Mouse (Mus musculus) kidney, adult 11 months (tissue): ENCODE results near the gene Tgif1.
A peak's percentile ranks its signal among the peaks of the same experiment; 100 is the strongest.

Source experiments
- DNase-seq: peaks from one replicate; pipeline ENCODE4 v3.0.0; 2022

Tgif1 gene

DNA sequence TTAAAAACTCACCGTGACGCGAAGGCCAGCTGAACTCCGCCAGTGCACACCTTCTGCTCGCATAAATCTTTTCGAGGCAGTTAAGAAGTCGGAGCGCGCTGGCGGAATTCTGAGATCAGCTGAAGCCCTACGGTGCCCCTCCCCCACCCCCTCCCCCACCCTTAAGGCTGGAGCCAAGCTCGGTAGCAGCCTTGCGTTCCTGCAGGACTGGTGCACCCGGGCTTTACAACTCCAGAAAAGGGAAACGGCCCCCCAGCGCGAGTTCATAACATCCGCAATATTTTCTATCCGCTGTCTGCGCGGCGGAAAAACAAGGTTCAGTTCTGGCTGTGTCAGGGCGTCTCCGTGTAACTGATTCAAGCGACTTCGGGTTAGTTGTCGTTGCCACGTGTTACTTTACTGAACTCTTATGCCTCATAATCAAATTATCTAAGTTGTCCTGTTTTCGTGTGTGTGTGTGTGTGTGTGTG, at the start of gene Tgif1:
Tgif1 (minus strand) TSS at position 111 of the 470 bp plus-strand sequence.
- DNase-seq: peak; percentile 65

DNA sequence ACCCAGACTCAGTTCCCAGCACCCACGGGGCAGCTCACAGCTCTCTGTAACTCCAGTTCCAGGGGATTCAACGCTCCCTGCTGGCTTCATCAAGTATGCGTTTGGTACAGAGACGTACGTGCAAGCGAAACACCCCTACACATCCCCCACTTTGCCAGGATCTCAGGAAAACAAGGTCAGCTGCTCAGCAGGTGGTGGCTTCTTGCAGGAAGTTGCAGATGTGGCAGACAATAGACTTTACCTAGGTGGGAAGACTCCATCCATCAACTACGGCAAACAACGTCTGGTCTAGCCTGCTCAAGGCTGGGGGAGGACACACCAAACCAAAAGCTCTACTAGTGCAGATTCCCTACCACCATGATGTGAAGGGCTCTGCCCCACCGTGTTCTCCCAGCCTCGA, 47.3 kb upstream of the Tgif1 start:
- DNase-seq: no peak

DNA sequence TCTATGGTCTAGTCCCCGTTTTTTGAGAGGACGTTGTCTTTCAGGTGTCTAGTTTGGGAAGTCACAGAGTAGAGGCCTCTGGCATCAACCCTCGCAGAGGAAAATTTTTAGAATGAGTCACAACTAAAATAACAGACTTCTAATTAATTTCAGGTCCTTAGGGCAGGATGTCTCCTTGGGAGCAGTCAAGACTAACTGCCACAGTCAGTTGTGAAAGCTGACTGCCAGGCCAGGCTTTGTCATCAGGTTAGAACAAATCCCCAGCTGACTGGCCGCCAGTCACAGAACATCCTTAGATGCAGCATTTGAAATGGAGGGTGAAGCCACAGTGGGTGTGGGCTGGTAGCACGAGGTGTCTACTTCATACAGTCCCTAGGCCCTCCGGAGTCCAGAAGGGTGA, 46.3 kb upstream of the Tgif1 start:
- DNase-seq: no peak

DNA sequence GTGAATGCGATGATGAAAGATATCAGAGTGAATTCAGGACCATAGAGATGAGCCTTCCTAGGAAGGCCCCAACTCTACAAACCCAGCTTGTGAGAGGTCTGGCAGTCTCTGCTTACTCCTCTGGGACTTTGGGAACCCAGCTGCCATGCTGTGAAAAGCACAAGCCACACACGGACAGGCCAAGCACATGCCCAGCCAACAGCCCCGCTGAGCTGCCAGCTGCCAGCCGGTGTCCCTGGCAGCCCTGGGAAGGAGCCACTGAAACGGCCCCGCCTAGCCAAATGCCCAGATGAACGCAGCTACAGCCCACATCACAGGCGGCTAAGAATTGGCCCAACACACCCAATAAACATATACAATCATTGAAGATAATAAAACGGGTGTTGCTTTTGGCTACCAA, 41.5 kb upstream of the Tgif1 start:
- no peak for DNase-seq

DNA sequence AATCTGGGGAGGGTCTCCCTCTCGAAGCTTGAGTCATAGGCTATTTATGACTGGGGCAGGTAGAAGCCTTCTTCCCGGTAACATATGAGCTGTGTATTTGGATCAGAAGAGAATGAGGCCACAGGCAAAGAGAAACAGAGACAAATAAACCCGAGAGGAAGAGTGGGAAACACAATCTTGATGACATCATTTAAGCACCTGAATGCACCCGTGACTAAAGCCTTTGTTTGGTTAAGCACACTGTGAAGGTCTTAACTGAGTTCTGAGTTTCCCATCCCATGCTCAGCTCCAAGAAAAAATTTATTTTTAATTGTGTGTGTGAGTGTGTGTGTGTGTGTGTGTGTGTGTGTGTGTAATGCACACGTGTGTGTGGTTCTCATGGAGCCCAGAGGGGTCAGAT, 39.8 kb upstream of the Tgif1 start:
- no peak for DNase-seq

DNA sequence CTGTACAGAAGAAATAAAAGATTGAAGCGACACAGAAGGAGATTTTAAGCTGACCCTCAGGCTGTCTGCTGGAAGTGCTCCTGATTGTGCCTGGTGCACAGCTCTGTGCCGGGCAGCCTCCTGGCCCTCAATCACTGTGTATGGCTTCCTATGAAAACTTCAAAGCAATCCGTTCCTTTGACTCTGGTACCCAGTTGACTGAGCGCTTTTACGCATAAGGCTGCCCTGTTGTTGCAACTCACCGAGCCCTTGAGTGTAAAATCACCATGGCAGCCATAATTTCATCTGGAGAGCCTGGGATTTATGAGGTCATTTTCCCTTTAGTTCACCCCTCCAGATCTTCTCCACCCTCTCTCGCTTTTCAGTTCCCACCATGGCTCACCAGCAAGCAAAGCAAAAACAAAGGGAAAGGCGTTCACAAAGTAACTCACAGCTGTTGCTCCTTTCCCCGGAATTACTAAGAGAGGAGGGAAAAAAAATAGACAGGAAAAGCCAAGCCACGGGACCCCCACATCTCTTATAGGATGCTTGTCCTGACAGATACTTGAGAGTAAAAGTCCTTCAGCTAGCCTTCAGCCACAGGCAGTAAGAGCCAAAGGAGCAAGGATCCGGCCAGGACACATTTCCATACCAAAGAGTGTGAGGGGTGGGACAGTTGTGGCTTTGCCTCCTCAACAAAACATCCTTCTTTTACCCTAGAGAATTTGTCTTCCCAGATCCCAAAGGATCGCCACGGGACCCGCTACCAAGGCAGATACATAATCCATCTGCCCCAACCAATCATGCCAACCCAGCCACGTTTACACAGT, 39.1 kb upstream of the Tgif1 start:
- no peak for DNase-seq

DNA sequence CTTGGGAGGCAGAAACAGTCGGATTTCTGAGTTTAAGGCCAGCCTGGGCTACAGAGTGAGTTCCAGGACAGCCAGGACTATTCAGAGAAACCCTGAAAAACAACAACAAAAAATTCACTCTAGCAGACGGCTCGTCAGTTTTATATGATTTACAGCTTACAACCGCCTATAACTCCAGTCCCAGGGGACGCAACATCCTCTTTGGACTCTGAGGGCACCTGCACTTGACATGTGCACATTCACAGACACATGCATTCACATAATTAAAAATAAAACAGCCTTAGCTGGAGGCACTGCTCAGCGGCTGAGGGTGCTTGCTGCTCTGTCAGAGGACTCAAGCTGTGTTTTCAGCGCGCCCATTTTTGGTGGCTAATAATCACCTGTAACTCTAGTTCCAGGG, 37.2 kb upstream of the Tgif1 start:
- DNase-seq: no peak

DNA sequence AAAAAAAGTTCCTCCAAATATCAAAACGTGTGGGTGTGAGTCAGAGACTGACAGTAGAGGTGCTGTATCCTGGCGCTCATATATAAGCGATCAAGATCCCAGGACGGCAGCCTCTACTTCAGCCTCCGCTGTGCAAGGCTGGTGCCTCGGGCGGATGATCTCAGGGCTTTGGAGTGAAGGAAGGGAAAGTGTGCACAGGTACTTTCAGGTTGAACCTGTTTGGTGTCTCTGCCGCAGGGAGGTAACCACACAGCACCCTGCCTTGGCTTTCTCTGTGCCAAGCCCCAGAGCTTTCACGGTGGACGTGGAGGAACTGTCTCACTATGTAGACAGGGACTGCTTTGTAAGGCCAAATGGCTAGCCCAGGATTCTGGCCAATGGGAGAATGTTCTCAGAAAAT, 35.3 kb upstream of the Tgif1 start:
- DNase-seq: no peak

DNA sequence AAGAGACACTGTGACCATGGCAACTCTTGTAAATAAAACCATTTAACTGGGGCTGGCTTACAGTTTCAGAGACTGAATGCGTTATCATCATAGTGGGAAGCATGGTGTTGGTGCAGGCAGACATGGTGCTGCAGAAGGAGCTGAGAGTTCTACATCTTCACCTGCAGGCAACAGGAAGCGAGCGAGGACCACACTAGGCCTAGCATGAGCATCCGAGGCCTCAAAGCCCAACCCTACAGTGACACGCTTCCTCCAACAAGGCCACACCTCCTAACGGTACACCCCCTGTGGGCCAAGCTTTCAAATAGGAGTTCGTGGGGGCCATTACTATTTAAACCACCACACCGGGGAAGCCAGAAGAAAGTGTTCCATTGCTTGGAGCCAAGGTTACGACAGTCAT, 34.5 kb upstream of the Tgif1 start:
- DNase-seq: no peak

DNA sequence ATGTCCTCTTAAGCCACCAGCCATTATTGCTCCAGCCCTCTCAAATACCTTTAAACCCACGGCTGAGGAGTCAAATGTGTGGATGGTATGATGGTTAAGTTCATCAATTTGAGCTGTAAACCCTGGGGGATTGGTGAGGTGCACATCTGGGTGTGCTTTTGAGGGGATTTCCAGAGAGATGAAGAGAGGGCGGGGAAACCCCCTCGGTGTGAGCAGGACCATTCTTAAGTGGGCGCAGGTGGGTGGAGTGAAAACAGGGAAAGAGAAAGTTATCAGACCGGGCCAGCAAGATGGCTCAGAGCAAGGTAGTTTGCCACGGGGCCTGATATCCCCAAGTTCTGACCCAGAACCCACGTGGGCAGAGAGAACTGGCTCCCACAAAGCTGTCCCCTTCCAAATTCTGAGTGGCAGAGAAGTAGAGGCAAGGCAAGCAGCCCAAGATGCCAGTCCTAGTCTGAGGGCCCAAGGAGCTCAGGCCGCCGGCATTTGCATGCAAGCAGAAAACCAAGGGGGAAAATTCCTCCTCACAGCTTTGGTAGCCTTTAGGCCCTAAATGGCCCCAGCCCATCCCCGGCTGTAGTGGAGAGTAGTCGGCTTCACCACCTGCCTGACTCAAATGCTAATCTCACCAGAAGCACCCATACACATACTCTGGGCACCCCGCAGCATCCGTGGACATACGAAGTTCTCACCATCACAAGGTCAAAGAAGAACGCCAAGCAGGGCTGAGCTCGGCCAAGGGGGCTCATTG, 33.5 kb upstream of the Tgif1 start:
- no peak for DNase-seq

DNA sequence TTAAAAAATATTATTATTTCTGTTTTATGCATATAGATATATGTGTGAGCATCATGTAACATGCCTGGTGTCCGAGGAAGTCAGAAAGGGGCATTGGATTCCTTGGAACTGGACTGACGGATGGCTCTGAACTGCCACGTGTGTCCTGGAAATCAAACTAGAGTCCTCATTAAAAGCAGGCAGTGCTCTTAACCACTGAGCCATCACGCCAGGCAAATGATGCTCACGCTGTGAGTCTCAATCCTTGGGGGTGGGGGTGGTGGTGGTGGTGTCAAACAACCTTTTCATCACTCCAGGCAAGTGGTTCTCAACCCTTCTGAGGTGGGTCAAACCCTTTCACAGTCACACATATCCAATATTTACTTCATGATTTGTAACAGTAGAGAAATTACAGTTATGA, 32.5 kb upstream of the Tgif1 start:
- DNase-seq: no peak

DNA sequence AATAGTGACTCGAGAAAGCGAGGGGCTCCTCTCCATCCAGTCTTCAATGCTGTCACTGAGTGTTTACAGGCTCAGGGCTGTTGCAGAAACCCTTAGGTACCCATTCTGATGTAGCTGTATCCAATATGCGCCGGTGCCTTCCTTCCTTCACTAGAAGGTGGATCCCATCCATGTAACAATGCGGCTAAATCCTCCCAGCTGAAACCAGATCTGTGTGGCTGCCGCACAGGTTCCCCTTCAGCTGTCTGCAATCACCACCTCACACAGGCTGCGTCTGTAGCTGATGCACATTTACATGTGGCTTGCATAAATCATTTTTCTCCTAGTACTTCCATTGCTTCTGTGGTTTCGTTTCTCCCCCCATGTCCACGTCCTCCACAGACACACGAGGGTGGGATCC, 28.6 kb upstream of the Tgif1 start:
- no peak for DNase-seq

DNA sequence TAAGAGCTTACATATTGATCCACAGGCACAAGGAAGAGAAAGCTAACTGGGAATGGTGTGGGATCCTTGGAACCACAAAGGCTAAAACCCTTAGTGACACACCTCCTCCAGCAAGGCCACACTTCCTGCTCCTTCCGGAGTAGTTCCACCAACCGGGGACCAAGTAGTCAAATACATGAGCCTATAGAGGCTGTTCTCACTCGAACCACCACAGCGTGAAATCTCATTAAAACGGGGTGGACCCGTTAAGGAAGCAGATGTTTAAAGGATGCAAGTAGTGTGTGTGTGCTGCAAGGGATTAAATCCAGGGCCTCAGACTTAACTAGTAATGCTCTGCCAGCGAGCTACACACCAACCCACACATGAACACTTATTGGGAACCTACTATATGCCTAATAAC, 27.8 kb upstream of the Tgif1 start:
- no peak for DNase-seq

DNA sequence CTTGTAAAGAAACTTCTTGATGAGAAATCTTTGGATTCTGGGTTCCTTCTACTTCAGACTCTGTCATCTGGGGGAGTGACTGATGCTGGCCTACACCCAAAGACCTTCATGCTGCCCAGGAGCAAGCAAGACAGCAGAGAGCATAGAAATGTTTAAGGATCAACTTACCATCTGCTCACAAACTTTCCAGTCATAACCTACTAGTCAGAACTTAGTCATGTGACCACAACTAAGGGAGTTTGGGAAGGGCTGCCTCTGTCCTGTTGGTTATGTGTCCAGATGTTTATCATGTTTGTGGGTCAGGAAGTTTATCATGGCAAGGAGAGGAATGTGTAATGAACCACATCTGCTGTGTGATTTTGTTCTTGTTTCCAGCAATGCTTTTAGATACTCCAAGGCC, 24.9 kb upstream of the Tgif1 start:
- no peak for DNase-seq

DNA sequence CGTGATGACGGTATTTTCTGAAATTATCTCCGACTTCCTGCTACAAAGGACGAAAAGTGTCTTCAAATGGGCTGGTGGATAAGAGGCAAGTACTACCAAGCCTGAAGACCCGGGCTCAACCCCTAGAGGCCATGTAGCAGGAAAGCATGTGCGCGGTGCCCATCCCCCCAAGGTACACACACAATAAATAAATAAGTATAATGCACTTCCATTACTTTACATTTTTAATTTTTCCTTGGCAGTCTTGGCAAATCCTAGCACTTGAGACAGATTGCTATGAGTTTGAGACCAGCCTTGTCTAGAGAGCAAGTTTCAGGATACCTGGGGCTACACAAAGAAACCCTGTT, 20.4 kb upstream of the Tgif1 start:
- DNase-seq: no peak

DNA sequence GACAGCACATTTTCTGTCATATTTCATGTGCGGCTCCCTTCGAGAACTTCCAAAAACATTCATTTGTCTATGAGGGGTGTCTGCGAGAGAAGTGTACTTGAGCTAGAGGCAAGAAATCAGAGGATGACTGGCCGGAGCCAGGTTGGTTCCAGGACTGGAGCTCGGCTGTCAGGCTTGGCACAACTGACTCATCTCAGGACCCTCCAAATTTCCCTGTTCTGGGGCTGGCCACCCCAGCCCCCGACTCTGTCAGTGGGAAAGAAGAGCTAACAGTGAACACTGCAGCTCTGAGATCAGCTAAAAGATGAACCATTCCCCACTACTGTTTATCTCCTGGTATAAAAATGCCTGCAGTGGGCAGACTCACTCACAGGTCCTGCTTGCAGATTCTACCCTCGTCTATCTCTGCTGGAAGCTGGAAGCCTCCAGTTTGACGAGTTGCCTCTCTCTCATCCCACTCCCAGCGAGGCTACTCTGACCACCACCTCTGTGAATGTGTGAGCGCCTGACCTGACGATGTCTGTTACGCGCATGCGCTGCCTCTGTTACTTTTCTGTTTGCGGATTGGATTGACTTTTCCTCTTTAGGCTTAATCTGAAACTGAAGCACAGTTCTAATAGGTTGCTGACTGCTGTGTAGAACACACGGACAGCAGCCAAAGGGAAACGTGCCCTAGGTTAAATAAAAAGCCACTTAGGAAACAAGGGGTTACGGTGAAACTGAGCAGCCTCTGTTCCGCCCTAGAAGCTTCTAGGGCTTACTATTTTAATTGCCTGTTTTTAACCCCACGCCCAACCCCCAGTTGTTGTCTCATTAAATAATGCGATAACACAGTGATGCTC, 19.8 kb upstream of the Tgif1 start:
- DNase-seq: no peak

DNA sequence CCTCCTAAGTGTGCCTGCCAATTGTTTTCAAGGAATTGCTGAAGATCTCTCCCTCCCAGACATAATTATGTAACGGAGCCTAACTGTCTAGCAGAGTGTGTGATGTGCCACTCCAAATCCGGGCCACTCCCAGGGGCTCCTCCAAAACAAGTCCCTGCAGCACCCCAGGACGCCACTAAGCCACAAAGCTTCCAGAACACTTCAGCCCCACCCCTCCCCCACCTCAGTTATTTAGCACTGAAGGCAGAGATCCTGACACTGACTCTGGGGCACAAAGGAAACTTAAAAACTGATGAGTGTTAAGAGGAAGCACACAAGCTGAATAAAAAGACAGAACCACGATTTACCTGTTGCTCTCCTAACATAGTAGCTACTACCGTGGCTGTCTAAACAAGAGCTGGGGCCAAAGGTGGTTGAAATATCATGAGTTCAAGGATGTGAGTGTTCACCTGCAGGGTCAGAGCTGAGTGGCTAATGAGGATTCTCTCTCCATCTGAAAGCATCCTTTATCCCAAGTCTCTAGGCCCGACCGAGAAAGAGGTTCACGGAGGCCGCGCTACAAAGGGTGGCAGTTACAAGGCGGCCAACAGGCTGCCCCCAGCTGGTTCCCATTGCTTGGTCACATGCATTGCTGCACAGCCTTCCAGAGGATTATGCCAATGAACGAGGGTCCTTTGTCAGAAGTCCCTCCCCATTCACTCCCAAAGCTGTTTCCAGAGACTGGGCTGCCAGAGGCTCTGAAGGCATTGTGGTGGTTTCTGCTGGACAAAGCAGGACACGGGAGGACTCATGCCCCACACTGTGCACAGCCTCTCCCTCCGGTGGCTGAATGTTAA, 19.0 kb upstream of the Tgif1 start:
- no peak for DNase-seq

DNA sequence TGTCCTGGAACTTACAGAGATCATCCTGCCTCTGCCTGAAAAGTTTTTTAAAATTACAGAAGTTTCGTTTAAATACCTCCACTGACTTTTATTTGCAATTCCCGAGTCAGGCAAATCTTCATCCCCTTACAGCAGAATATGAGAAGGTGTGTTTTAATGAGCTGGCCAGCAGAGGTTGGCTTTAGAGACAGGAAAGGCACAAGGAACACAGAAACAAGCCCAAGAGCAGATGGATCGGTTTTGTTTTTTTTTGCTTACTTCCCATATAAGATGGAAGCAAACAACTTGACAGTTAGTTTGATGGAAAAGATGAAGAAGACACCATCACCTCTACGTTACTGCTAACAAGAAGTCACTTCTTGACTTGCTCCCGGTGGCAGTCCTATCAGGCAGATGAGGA, 18.3 kb upstream of the Tgif1 start:
- DNase-seq: no peak

DNA sequence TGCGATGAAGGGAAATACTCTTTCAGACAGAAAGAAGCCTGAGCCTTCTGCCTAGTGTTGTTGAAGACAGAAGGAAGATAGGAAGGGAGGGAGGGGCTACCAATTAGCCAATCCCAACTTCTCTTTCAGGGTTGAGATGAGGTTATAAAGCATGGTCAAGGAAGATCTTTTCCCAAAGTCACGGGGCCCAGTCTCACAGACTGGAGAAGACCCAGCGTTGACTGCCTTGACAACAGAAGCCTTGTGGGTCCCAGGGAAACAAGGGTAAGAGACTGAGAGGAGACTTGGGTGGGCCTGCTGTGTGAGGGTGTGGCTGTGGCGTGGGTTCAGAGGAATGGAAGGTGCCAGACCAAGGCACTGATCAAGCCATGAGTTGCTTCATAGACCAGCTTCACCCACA, 17.2 kb upstream of the Tgif1 start:
- DNase-seq: no peak

DNA sequence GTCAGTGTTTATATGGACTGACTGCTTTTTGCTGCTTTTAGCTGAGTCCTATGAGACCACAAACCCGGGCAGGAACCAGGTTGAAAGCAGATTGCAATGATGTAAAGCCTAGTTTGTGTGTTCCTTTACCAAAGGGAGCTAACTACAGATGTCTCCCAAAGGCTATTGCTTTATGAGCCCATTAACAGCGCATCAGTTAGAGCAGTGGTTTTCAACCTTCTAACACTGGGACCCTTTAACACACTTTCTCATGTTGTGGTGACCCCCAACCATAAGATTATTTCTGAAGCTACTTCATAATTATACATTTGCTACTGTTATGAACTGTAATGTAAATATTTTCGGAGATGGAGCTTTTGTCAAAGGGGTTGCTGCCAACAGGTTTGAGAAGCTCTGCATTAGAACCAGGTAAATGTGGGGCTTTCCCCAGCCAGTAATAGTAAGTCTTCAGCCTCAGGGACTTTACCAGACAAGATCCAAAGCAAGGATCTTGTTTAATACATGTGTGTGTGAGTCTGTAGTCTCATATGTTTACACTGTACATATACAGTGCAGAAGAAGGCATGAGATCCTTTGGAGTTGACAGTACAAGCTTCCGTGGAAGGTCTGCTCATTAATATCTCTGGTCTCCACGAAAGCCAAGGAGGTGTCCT, 15.4 kb upstream of the Tgif1 start:
- no peak for DNase-seq

DNA sequence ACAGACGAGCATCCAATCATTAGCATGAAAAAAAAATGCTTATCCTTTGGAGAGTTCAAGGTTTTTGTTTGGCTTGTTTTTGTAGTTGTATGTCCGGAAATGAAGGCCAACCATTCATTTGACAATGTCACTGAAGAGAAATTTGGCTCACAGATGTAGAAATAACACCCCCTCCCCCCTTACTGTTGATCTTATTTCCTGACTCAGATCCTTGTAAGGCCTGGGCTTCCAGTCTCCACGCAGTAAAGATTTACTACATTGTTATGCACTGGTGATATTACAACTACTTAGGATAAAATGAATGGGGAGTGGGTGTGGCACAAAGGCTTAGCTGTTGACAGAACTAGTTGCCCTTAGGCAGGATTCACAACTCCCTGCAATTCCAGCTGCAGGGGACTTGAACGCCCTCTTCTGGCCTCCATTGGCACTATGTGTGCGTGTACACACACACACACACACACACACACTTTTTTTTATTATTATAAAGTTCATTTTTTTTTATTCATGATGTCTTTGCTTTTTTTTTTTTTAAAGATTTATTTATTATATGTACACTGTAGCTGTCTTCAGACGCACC, 13.3 kb upstream of the Tgif1 start:
- DNase-seq: no peak

DNA sequence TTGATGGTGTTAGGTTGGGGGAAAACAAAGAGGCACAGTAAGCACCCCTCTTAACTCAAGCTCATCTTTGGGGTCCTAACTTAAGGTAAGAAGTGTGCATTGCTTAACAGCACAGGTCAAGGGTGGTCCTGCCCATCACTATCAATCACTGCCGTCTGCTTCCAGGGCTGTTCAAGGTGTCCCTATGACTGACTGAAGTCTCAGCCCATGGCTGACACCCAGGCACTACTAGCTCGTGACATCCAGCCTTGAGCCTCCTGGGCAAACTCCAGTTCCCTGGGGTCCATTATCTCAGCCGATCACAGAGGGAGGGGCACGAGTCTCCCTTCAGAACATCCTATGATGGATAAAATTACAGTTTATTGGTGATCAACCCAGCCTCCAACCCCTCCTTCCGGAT, 12.7 kb upstream of the Tgif1 start:
- DNase-seq: no peak
